Mouse (Mus musculus): ENCODE data around the gene Fam25c. TPM values are rescaled to one million over a fixed set of nuclear protein-coding genes. Genes with fewer than 3 reads are reported as not detected.
A peak's percentile ranks its signal among the peaks of the same experiment; 100 is the strongest.

Gene Fam25c
- polyA plus RNA-seq, 1 experiment from 2014 or later, result 5.9 TPM

- Histone ChIP-seq H3K4me2 (ENCODE audit: low read depth, low read length) (peak within 1 kb of the TSS; percentile 96), H3K36me3 (replicated peaks; ENCODE audit: insufficient read depth, low read length) (no peaks in the 10 kb centered on the region), H3K9ac (replicated peaks) (peak within 1 kb of the TSS; percentile 96), H3K4me3 (ENCODE audit: low read depth, low read length) (peak within 1 kb of the TSS; percentile 83), H3K9me3 (ENCODE audit: low read length) (no peaks in the 10 kb centered on the region), H3K27me3 (ENCODE audit: insufficient read depth, low read length) (no peaks in the 10 kb centered on the region), H3K4me1 (ENCODE audit: insufficient read depth) (peaks cover 9% of the 10 kb centered on the region), H3K27ac (ENCODE audit: low read depth) (peak within 1 kb of the TSS; percentile 98)
- DNase-seq (peak; percentile 97), ATAC-seq (peak; percentile 91)
- WGBS (ENCODE audit: insufficient replicate concordance), result under 1% methylated on average over 84 of the region's 100 CpGs
- TF ChIP-seq EP300 (IDR thresholded peaks at IDR 0.05; ENCODE audit: low read depth) (no peak), CTCF (IDR thresholded peaks at IDR 0.05; ENCODE audit: low read depth) (peak; percentile 18; the same call in 1 of the 2 replicates)
Observed at GRCm38 (mm10) chr14:34310234-34310965, 44.8 kb downstream of the Fam25c start, which contains the start of the genes Shld2 and Glud1. Gene Shld2 (minus strand): TSS chr14:34310493. Gene Glud1 (plus strand): TSS chr14:34310727.

- H3K36me3 ChIP-seq (replicated peaks; ENCODE audit: insufficient read depth, low read length), result no peaks in the 10 kb centered on the region
- peak overlapping the region; percentile 83 for H3K4me3 ChIP-seq (ENCODE audit: low read depth, low read length)
- peak overlapping the region; percentile 96 for H3K9ac ChIP-seq (replicated peaks)
- peak overlapping the region; percentile 98 for H3K27ac ChIP-seq (ENCODE audit: low read depth)
- DNase-seq, result no peak
- TF ChIP-seq CTCF (IDR thresholded peaks at IDR 0.05; ENCODE audit: low read depth) (no peak), EP300 (IDR thresholded peaks at IDR 0.05; ENCODE audit: low read depth) (no peak)
- H3K4me1 ChIP-seq (ENCODE audit: insufficient read depth), result peaks cover 9% of the 10 kb centered on the region
- H3K4me2 ChIP-seq (ENCODE audit: low read depth, low read length), result peak overlapping the region; percentile 96
- H3K9me3 ChIP-seq (ENCODE audit: low read length), result no peaks in the 10 kb centered on the region
- no peaks in the 10 kb centered on the region for H3K27me3 ChIP-seq (ENCODE audit: insufficient read depth, low read length)
- ATAC-seq, result no peak
- 7% methylated on average over 5 of the region's 5 CpGs for WGBS (ENCODE audit: insufficient replicate concordance)
Observed at GRCm38 (mm10) chr14:34309907-34310233, 45.4 kb downstream of the Fam25c start.

- TF ChIP-seq CTCF (IDR thresholded peaks at IDR 0.05; ENCODE audit: low read depth) (no peak), EP300 (IDR thresholded peaks at IDR 0.05; ENCODE audit: low read depth) (no peak)
- WGBS (ENCODE audit: insufficient replicate concordance), result 67% methylated on average over 4 of the region's 4 CpGs
- peak overlapping the region; percentile 83; the same call in 1 of the 2 replicates for H3K4me3 ChIP-seq (ENCODE audit: low read depth, low read length)
- H3K27ac ChIP-seq (ENCODE audit: low read depth), result peak overlapping the region; percentile 98; the same call in 1 of the 2 replicates
- peak overlapping the region; percentile 96 for H3K9ac ChIP-seq (replicated peaks)
- no peaks in the 10 kb centered on the region for H3K27me3 ChIP-seq (ENCODE audit: insufficient read depth, low read length)
- H3K4me1 ChIP-seq (ENCODE audit: insufficient read depth), result peaks cover 12% of the 10 kb centered on the region
- no peak for ATAC-seq
- no peaks in the 10 kb centered on the region for H3K36me3 ChIP-seq (replicated peaks; ENCODE audit: insufficient read depth, low read length)
- no peak for DNase-seq
- H3K9me3 ChIP-seq (ENCODE audit: low read length), result no peaks in the 10 kb centered on the region
- H3K4me2 ChIP-seq (ENCODE audit: low read depth, low read length), result peak overlapping the region; percentile 96
Observed at GRCm38 (mm10) chr14:34309266-34309665, 46.0 kb downstream of the Fam25c start.

GRCm38 (mm10) chr14:34303265-34303680, 52.0 kb downstream of the Fam25c start:
- WGBS (ENCODE audit: insufficient replicate concordance), result 36% methylated on average over 5 of the region's 5 CpGs

GRCm38 (mm10) chr14:34302681-34303242, 52.5 kb downstream of the Fam25c start:
- Histone ChIP-seq H3K9ac (replicated peaks) (no peak overlapping the region), H3K27ac (ENCODE audit: low read depth) (0 out of 2 replicates have a peak overlapping the region, but pooled peaks have one; percentile 0), H3K4me1 (ENCODE audit: insufficient read depth) (peaks cover 19% of the 10 kb centered on the region), H3K4me2 (ENCODE audit: low read depth, low read length) (no peak overlapping the region), H3K9me3 (ENCODE audit: low read length) (no peaks in the 10 kb centered on the region), H3K36me3 (replicated peaks; ENCODE audit: insufficient read depth, low read length) (no peaks in the 10 kb centered on the region), H3K4me3 (ENCODE audit: low read depth, low read length) (no peak overlapping the region), H3K27me3 (ENCODE audit: insufficient read depth, low read length) (no peaks in the 10 kb centered on the region)
- DNase-seq (no peak), ATAC-seq (no peak)
- no peak for TF ChIP-seq CTCF (IDR thresholded peaks at IDR 0.05; ENCODE audit: low read depth)
- no peak for TF ChIP-seq EP300 (IDR thresholded peaks at IDR 0.05; ENCODE audit: low read depth)
- 72% methylated on average over 5 of the region's 5 CpGs for WGBS (ENCODE audit: insufficient replicate concordance)

More at GRCm38 (mm10) chr14:34303265-34303680, 52.0 kb downstream of the Fam25c start:
- ATAC-seq (no peak), DNase-seq (no peak)
- Histone ChIP-seq H3K27me3 (ENCODE audit: insufficient read depth, low read length) (no peaks in the 10 kb centered on the region), H3K9ac (replicated peaks) (no peak overlapping the region), H3K27ac (ENCODE audit: low read depth) (peak overlapping the region; percentile 13; the same call in 1 of the 2 replicates), H3K4me2 (ENCODE audit: low read depth, low read length) (no peak overlapping the region), H3K4me3 (ENCODE audit: low read depth, low read length) (no peak overlapping the region), H3K9me3 (ENCODE audit: low read length) (no peaks in the 10 kb centered on the region), H3K4me1 (ENCODE audit: insufficient read depth) (peaks cover 18% of the 10 kb centered on the region), H3K36me3 (replicated peaks; ENCODE audit: insufficient read depth, low read length) (no peaks in the 10 kb centered on the region)
- TF ChIP-seq EP300 (IDR thresholded peaks at IDR 0.05; ENCODE audit: low read depth) (no peak), CTCF (IDR thresholded peaks at IDR 0.05; ENCODE audit: low read depth) (no peak)

Other genes with a start within 250 kb of the Fam25c start
- gene Npy4r, start 202.9 kb downstream of the Fam25c start, polyA plus RNA-seq (2015; fragmentation: Nextera tagmentation; extraction: Ambion mirVana), result not detected in 2 replicates
- 0.01 and 0.11 TPM in 2 replicates for gene Gprin2, start 153.8 kb downstream of the Fam25c start, polyA plus RNA-seq (2015; fragmentation: Nextera tagmentation; extraction: Ambion mirVana)
- gene Syt15, start 135.8 kb downstream of the Fam25c start, polyA plus RNA-seq (2015; fragmentation: Nextera tagmentation; extraction: Ambion mirVana), result 0.07 and 0.11 TPM in 2 replicates
- 10.7 and 13.6 TPM in 2 replicates for gene Shld2, start 44.9 kb downstream of the Fam25c start, polyA plus RNA-seq (2015; fragmentation: Nextera tagmentation; extraction: Ambion mirVana)
- 159 and 163 TPM in 2 replicates for gene Glud1, start 44.7 kb downstream of the Fam25c start, polyA plus RNA-seq (2015; fragmentation: Nextera tagmentation; extraction: Ambion mirVana)
- gene Sncg, start 19.4 kb upstream of the Fam25c start, polyA plus RNA-seq (2015; fragmentation: Nextera tagmentation; extraction: Ambion mirVana), result 0.34 and 0.72 TPM in 2 replicates
- gene Mmrn2, start 20.0 kb upstream of the Fam25c start, polyA plus RNA-seq (2015; fragmentation: Nextera tagmentation; extraction: Ambion mirVana), result 3.2 and 3.3 TPM in 2 replicates
- gene Bmpr1a, start 147.9 kb upstream of the Fam25c start, polyA plus RNA-seq (2015; fragmentation: Nextera tagmentation; extraction: Ambion mirVana), result 4.7 and 5.0 TPM in 2 replicates
- gene 9230112D13Rik, start 167.4 kb upstream of the Fam25c start, polyA plus RNA-seq (2015; fragmentation: Nextera tagmentation; extraction: Ambion mirVana), result not detected in 2 replicates
- gene Ldb3, start 233.2 kb upstream of the Fam25c start, polyA plus RNA-seq (2015; fragmentation: Nextera tagmentation; extraction: Ambion mirVana), result 0.26 and 3.2 TPM in 2 replicates
- gene Opn4, start 244.7 kb upstream of the Fam25c start, polyA plus RNA-seq (2015; fragmentation: Nextera tagmentation; extraction: Ambion mirVana), result not detected in 2 replicates

Measured in liver, postnatal 0 days (tissue).